Mouse (Mus musculus) kidney, adult 2 months (tissue): ENCODE results near the gene Rxylt1. TPM values are rescaled to one million over a fixed set of nuclear protein-coding genes. Genes with fewer than 3 reads are reported as not detected.

Experiments used
- DNase-seq: peaks from one replicate; pipeline ENCODE4 v3.0.0; 2021
- H3K27ac ChIP-seq: fragments of 200-500 bp; 2 replicates; pipeline ENCODE4 v1.5.1; 2012; ENCODE audit warnings: low read depth, low read length, control low read depth, inconsistent platforms; ENCODE audit not compliant: insufficient read depth
- H3K27me3 ChIP-seq: fragments of 200-500 bp; replicated peaks from 2 replicates; pipeline ENCODE4 v1.6.1; 2012; ENCODE audit warnings: mild to moderate bottlenecking, moderate library complexity, low read length, inconsistent platforms; ENCODE audit not compliant: control insufficient read depth, insufficient read depth
- H3K36me3 ChIP-seq: fragments of 200-500 bp; 2 replicates; pipeline ENCODE4 v1.6.1; 2012; ENCODE audit warnings: mild to moderate bottlenecking, moderate library complexity, low read length, inconsistent platforms; ENCODE audit not compliant: control insufficient read depth, insufficient read depth
- H3K4me1 ChIP-seq: fragments of 200-500 bp; 2 replicates; pipeline ENCODE4 v1.6.1; 2011; ENCODE audit warnings: low read length; ENCODE audit not compliant: control insufficient read depth, insufficient read depth
- H3K4me3 ChIP-seq: fragments of 200-500 bp; 2 replicates; pipeline ENCODE4 v1.5.1; 2011; ENCODE audit warnings: mild to moderate bottlenecking, low read depth, low read length, control low read depth; ENCODE audit not compliant: insufficient read depth
- CTCF ChIP-seq: fragments of 200-500 bp; conservative IDR thresholded peaks from 2 replicates; pipeline ENCODE4 v1.5.1; 2011; ENCODE audit warnings: low read depth, mild to moderate bottlenecking, control low read depth, low read length, moderate library complexity, mixed read lengths; ENCODE audit not compliant: insufficient read depth, insufficient read length
- POLR2A ChIP-seq: fragments of 200-500 bp; IDR thresholded peaks from one replicate; pipeline ENCODE4 v1.6.1; 2011; ENCODE audit warnings: low read depth, low read length, control low read depth
- WGBS: fragments of 180-500 bp; shearing (Covaris S2); methylation state at CpG from one replicate; pipeline ENCODE4 v1.1.7; 2018; 5-methylcytosine and 5-hydroxymethylcytosine counted together
- polyA plus RNA-seq: library from polyadenylated mRNA; depleted of rRNA; stranded (reverse); fragments of >200 nt; gene quantifications from 2 replicates; pipeline ENCODE4 v1.2.3, GENCODE M21; 2012

Rxylt1 gene
- polyA plus RNA-seq, 1 experiment = 6.5 TPM

DNA sequence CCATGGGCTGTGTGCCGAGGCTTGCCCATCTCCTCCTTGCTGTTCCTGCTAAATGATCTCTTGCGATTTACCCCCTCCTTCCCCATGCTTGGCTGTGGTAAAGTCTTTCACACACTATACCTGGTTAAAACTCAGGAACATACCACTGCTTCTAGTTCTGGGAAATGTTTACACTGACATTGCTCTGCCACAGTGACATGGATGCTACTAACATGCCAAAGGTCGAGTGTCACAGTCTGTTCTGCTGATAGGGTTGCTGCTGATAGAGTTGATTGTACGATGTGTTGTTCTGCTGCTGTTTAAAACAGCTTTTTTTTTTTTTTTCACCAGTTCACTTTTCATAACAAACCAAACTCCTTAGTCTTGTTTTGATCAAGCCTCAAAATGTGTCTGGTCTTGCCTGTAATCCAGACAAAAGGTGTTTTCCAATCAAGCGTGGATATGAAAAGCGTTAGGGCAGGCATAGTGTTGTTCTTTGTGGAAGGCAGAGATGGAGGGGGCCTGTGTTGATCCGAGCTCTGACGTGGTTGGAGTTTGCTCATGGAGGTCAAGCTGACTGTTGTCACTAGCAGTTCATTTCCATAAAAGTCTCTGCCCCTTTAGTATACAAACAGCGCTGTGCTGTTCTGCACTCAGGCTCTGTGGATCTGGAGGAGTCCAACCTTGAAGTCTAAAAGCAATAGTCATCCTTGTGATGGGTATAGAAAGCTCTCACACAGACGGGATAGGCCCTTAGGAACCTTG is 8.9 kb upstream of the Rxylt1 start:
- Histone ChIP-seq H3K27ac (no peak overlapping the region), H3K36me3 (no peaks in the 10 kb centered on the region), H3K4me1 (no peaks in the 10 kb centered on the region), H3K27me3 (no peaks in the 10 kb centered on the region), H3K4me3 (no peak overlapping the region)
- DNase-seq = no peak
- no peak for TF ChIP-seq CTCF
- no peak for TF ChIP-seq POLR2A
- WGBS = 65% methylated on average over 10 of the region's 10 CpGs

DNA sequence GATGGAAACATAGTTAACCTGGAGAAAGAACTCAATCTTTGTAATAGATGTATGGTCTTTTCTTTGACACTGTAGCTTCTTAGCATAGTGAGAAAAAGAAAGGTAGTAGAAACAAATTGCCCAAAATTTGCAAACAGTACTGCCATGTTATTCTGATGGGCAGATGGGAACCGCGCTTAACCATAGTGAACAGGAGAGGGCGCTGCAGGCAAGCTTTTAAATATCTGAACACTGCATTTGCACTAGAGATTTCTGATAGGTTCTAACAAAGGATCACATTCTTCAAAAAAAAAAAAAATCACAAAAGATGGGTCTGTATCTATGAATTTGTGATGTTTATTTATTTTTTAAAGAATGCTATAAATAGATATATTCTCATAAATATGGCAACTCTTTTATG is 8.2 kb upstream of the Rxylt1 start:
- DNase-seq = peak; percentile 53
- no peak for TF ChIP-seq POLR2A
- peak; percentile 79 for TF ChIP-seq CTCF
- WGBS = 2% methylated on average over 3 of the region's 3 CpGs

DNA sequence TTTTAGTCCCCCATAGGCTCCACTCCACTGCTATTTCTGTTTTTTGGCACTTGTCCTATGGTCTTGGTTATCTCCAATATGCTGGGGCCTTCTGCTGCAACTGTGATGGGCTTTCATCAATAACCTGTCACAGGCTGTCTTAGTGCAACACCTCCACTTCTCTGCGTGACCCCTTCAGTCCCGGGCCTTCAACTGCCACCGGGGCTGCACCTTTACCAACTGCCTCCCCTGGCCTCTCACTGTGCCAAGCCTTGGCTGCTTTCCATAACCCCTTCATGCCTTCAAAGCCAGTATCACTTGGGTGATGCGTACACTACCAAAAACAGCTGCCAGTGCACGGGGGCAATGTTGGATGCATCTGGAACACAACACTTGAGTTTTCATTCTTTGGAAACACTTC is 5.5 kb upstream of the Rxylt1 start:
- DNase-seq = no peak
- no peak for TF ChIP-seq CTCF
- no peak for TF ChIP-seq POLR2A
- Histone ChIP-seq H3K36me3 (no peaks in the 10 kb centered on the region), H3K4me3 (no peak overlapping the region), H3K27ac (no peak overlapping the region), H3K4me1 (no peaks in the 10 kb centered on the region), H3K27me3 (no peaks in the 10 kb centered on the region)
- 76% methylated on average over 5 of the region's 5 CpGs for WGBS

More for the DNA sequence above, 8.2 kb upstream of the Rxylt1 start:
- no peak overlapping the region for H3K27ac ChIP-seq
- H3K4me1 ChIP-seq = no peaks in the 10 kb centered on the region
- H3K4me3 ChIP-seq = no peak overlapping the region
- no peaks in the 10 kb centered on the region for H3K27me3 ChIP-seq
- no peaks in the 10 kb centered on the region for H3K36me3 ChIP-seq

DNA sequence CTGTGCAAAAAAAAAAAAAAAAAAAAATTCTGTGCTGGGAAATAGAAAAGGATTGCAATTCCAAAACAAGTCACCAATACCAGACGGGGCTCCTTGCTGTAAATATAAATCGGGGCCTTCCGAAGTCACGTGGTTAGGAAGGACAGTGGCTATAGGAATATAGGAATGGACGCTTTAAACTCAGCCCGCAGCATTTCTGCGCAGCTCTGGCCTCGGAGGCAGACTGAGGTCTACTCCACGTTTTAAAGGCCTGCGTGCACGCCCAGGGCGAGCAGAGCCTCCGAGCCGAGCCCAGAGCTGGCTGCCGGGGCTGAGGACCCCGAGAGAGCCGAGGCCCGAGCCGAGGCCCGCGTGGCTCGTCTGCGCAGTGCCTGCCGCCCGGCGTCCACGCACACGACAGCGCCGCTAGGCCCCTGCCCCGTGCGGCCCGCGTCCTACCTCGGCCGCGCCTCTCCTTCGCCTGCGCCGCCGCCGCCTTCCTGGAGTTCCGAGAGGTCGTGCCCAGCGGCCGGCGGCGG is 650 bp downstream of the Rxylt1 start:
- Histone ChIP-seq H3K27ac (peak overlapping the region; percentile 28; the same call in 1 of the 2 replicates), H3K36me3 (peaks cover under 1% of the 10 kb centered on the region; the same call in 1 of the 2 replicates), H3K27me3 (no peaks in the 10 kb centered on the region), H3K4me1 (peaks cover 2% of the 10 kb centered on the region; the same call in 1 of the 2 replicates), H3K4me3 (peak overlapping the region; percentile 70)
- 1% methylated on average over 48 of the region's 48 CpGs for WGBS
- DNase-seq = no peak
- TF ChIP-seq CTCF (no peak), POLR2A (no peak)

DNA sequence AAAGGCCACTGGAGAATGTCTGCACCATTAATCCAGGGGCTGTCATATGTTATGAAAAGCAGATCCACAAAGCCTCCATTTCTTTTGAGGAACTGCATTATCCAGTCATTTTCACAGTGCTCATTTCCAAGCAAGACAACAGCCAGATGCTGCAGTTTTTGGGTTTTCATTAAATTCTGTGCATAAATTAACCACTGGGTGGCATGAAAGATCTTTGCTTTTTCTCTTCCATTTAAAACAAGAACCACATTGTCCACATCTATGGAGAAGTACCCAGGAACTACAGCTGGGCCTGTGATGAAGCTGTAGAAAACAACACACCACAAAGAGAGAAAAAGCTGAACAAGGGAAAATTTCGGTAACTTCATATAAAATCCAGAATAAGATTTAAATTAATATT is 6.7 kb downstream of the Rxylt1 start:
- H3K27ac ChIP-seq = no peak overlapping the region
- no peak for DNase-seq
- H3K27me3 ChIP-seq = no peaks in the 10 kb centered on the region
- H3K4me1 ChIP-seq = no peaks in the 10 kb centered on the region
- no peak for TF ChIP-seq POLR2A
- TF ChIP-seq CTCF = no peak
- H3K36me3 ChIP-seq = peaks cover 18% of the 10 kb centered on the region
- no peak overlapping the region for H3K4me3 ChIP-seq
- WGBS = 93% methylated on average over 1 of the region's 1 CpGs

DNA sequence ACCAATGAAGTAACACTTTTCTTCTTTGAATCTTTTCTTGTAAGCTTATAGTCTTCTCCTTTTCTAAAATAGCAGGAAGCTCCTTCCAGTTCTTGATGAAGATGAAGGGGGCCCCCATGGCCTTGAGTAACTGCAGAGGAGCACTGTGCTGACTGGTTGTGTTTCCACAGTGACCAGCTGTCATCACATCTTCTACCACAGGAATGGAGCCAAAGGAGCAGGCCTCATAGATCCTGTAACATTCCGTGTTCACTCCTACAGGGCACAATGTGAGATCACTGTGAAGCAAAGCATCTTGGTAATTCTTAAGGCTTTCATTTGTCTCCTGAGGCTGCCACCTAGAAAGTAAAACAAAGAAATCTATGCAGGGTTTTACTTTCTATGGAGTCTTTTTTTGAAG is 15.8 kb downstream of the Rxylt1 start:
- 88% methylated on average over 1 of the region's 1 CpGs for WGBS
- Histone ChIP-seq H3K36me3 (peaks cover 2% of the 10 kb centered on the region; the same call in 1 of the 2 replicates), H3K4me1 (no peaks in the 10 kb centered on the region), H3K4me3 (no peak overlapping the region), H3K27ac (no peak overlapping the region), H3K27me3 (no peaks in the 10 kb centered on the region)
- TF ChIP-seq POLR2A (no peak), CTCF (no peak)
- DNase-seq = no peak

DNA sequence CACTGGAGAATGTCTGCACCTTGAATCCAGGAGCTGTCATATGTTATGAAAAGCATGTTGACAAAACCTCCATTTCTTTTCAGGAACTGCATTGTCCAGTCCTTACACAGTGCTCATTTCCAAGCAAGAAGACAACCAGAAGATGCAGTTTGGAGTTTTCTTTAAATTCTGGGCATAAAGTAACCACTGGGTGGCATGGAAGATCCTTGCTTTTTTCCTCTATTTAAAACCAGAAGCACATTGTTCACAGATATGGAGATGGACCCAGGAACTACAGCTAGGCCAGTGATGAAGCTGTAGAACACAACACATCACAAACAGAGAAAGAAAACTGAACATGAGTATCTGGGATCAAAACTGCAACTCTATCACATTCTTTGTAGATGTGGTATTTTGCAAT is 28.0 kb downstream of the Rxylt1 start:
- no peak overlapping the region for H3K27ac ChIP-seq
- DNase-seq = no peak
- H3K36me3 ChIP-seq = no peaks in the 10 kb centered on the region
- no peaks in the 10 kb centered on the region for H3K4me1 ChIP-seq
- no peaks in the 10 kb centered on the region for H3K27me3 ChIP-seq
- no peak for TF ChIP-seq POLR2A
- H3K4me3 ChIP-seq = no peak overlapping the region
